Mouse (Mus musculus) hindbrain, embryonic 14.5 days (tissue): ENCODE data around the gene Pax9. TPM values are rescaled to one million over a fixed set of nuclear protein-coding genes. Genes with fewer than 3 reads are reported as not detected.

Source experiments
- ATAC-seq: fragments of 200-750 bp; cut with Nextera tagmentation; 2 replicates; pipeline ENCODE4 v1.8.0; 2017; ENCODE audit warnings: moderate number of reproducible peaks, mild to moderate bottlenecking, moderate TSS enrichment, moderate library complexity; ENCODE audit not compliant: low FRiP score
- DNase-seq: peaks from one replicate; pipeline ENCODE4 v3.0.0-alpha.2; 2015; ENCODE audit warnings: low spot score
- H3K27ac ChIP-seq: fragments of 300-500 bp; sonication (generic); 2 replicates; pipeline ENCODE4 v1.5.1; 2014; ENCODE audit warnings: mild to moderate bottlenecking, moderate library complexity
- H3K27me3 ChIP-seq: fragments of 300-500 bp; sonication (generic); 2 replicates; pipeline ENCODE4 v1.6.1; 2014; ENCODE audit warnings: mild to moderate bottlenecking, low read length, mixed read lengths; ENCODE audit not compliant: control insufficient read depth, insufficient read depth
- H3K36me3 ChIP-seq: fragments of 300-500 bp; sonication (generic); replicated peaks from 2 replicates; pipeline ENCODE4 v1.6.1; 2014; ENCODE audit not compliant: control insufficient read depth, insufficient read depth
- H3K4me1 ChIP-seq: fragments of 300-500 bp; sonication (generic); replicated peaks from 2 replicates; pipeline ENCODE4 v1.6.1; 2014; ENCODE audit warnings: antibody characterized with exemption, low read length, mixed read lengths; ENCODE audit not compliant: control insufficient read depth, insufficient read depth
- H3K4me2 ChIP-seq: fragments of 300-500 bp; sonication (generic); replicated peaks from 2 replicates; pipeline ENCODE4 v1.6.1; 2014; ENCODE audit warnings: mild to moderate bottlenecking, moderate library complexity
- H3K4me3 ChIP-seq: fragments of 300-500 bp; sonication (generic); replicated peaks from 2 replicates; pipeline ENCODE4 v1.5.1; 2014; ENCODE audit warnings: mild to moderate bottlenecking, low read length
- H3K9ac ChIP-seq: fragments of 300-500 bp; sonication (generic); 2 replicates; pipeline ENCODE4 v1.6.1; 2014
- H3K9me3 ChIP-seq: fragments of 300-500 bp; sonication (generic); 2 replicates; pipeline ENCODE4 v1.6.1; 2016; ENCODE audit warnings: low read length; ENCODE audit not compliant: control insufficient read depth
- WGBS: fragments of 180-500 bp; shearing (Covaris S2); extraction: QIAGEN DNeasy Blood & Tissue Kit; methylation state at CpG from one replicate; pipeline ENCODE4 v1.1.7; 2014; 5-methylcytosine and 5-hydroxymethylcytosine counted together
- polyA plus RNA-seq: library from polyadenylated mRNA; unstranded; fragments of >200 nt; fragmentation: Nextera tagmentation; extraction: Ambion mirVana; gene quantifications from 2 replicates; pipeline ENCODE4 v1.2.1, GENCODE M21; 2014

Pax9 gene
- polyA plus RNA-seq, 1 experiment from 2014 or later: not detected

- Histone ChIP-seq H3K4me2 (peak overlapping the region; percentile 29), H3K36me3 (no peaks in the 10 kb centered on the region), H3K4me1 (no peaks in the 10 kb centered on the region), H3K4me3 (peak overlapping the region; percentile 13; the same call in 1 of the 2 replicates), H3K9ac (no peak overlapping the region), H3K27me3 (peaks cover 99% of the 10 kb centered on the region), H3K27ac (no peak overlapping the region), H3K9me3 (no peaks in the 10 kb centered on the region)
- DNase-seq (peak; percentile 53), ATAC-seq (peak; percentile 88)
- under 1% methylated on average over 41 of the region's 41 CpGs for WGBS
Observed at GRCm38 (mm10) chr12:56695358-56696173, 4.0 kb downstream of the Pax9 start.

- H3K4me2 ChIP-seq: peak overlapping the region; percentile 29
- WGBS: under 1% methylated on average over 57 of the region's 57 CpGs
- H3K27ac ChIP-seq: no peak overlapping the region
- H3K9ac ChIP-seq: no peak overlapping the region
- DNase-seq: no peak
- H3K36me3 ChIP-seq: no peaks in the 10 kb centered on the region
- H3K27me3 ChIP-seq: peaks cover 99% of the 10 kb centered on the region
- peak overlapping the region; percentile 13; the same call in 1 of the 2 replicates for H3K4me3 ChIP-seq
- no peaks in the 10 kb centered on the region for H3K9me3 ChIP-seq
- no peaks in the 10 kb centered on the region for H3K4me1 ChIP-seq
- ATAC-seq: no peak
Observed at GRCm38 (mm10) chr12:56696174-56697010, 4.8 kb downstream of the Pax9 start.

- DNase-seq (no peak), ATAC-seq (no peak)
- no peaks in the 10 kb centered on the region for H3K9me3 ChIP-seq
- WGBS: under 1% methylated on average over 36 of the region's 36 CpGs
- no peak overlapping the region for H3K4me3 ChIP-seq
- H3K4me2 ChIP-seq: peak overlapping the region; percentile 8; the same call in 1 of the 2 replicates
- no peaks in the 10 kb centered on the region for H3K36me3 ChIP-seq
- H3K27me3 ChIP-seq: peaks cover 98% of the 10 kb centered on the region
- H3K4me1 ChIP-seq: no peaks in the 10 kb centered on the region
- H3K9ac ChIP-seq: no peak overlapping the region
- H3K27ac ChIP-seq: no peak overlapping the region
Observed at GRCm38 (mm10) chr12:56697011-56697740, 5.6 kb downstream of the Pax9 start.

GRCm38 (mm10) chr12:56697785-56698184, 6.2 kb downstream of the Pax9 start:
- Histone ChIP-seq H3K27me3 (peaks cover 98% of the 10 kb centered on the region), H3K4me1 (no peaks in the 10 kb centered on the region), H3K9me3 (no peaks in the 10 kb centered on the region), H3K27ac (no peak overlapping the region), H3K36me3 (no peaks in the 10 kb centered on the region), H3K4me2 (no peak overlapping the region), H3K9ac (no peak overlapping the region), H3K4me3 (no peak overlapping the region)
- no peak for ATAC-seq
- DNase-seq: no peak
- 1% methylated on average over 12 of the region's 12 CpGs for WGBS

GRCm38 (mm10) chr12:56698191-56698980, 6.8 kb downstream of the Pax9 start:
- ATAC-seq: no peak
- H3K4me2 ChIP-seq: no peak overlapping the region
- no peak overlapping the region for H3K27ac ChIP-seq
- H3K36me3 ChIP-seq: no peaks in the 10 kb centered on the region
- 3% methylated on average over 8 of the region's 8 CpGs for WGBS
- DNase-seq: no peak
- no peaks in the 10 kb centered on the region for H3K4me1 ChIP-seq
- H3K4me3 ChIP-seq: no peak overlapping the region
- peaks cover 95% of the 10 kb centered on the region for H3K27me3 ChIP-seq
- H3K9ac ChIP-seq: no peak overlapping the region
- no peaks in the 10 kb centered on the region for H3K9me3 ChIP-seq

GRCm38 (mm10) chr12:56699351-56699750, 7.8 kb downstream of the Pax9 start:
- DNase-seq (no peak), ATAC-seq (no peak)
- Histone ChIP-seq H3K36me3 (no peaks in the 10 kb centered on the region), H3K9ac (no peak overlapping the region), H3K4me1 (no peaks in the 10 kb centered on the region), H3K4me2 (no peak overlapping the region), H3K4me3 (no peak overlapping the region), H3K9me3 (no peaks in the 10 kb centered on the region), H3K27me3 (peaks cover 93% of the 10 kb centered on the region), H3K27ac (no peak overlapping the region)
- WGBS: 6% methylated on average over 3 of the region's 3 CpGs

GRCm38 (mm10) chr12:56699915-56700900, 8.6 kb downstream of the Pax9 start:
- 2% methylated on average over 44 of the region's 44 CpGs for WGBS
- H3K27ac ChIP-seq: no peak overlapping the region
- H3K27me3 ChIP-seq: peaks cover 93% of the 10 kb centered on the region
- no peak overlapping the region for H3K4me2 ChIP-seq
- DNase-seq (no peak), ATAC-seq (peak; percentile 38; the same call in 1 of the 2 replicates)
- H3K4me3 ChIP-seq: no peak overlapping the region
- H3K9me3 ChIP-seq: no peaks in the 10 kb centered on the region
- no peak overlapping the region for H3K9ac ChIP-seq
- H3K36me3 ChIP-seq: no peaks in the 10 kb centered on the region
- H3K4me1 ChIP-seq: no peaks in the 10 kb centered on the region

- no peaks in the 10 kb centered on the region for H3K9me3 ChIP-seq
- no peak overlapping the region for H3K27ac ChIP-seq
- DNase-seq (no peak), ATAC-seq (no peak)
- 5% methylated on average over 6 of the region's 6 CpGs for WGBS
- no peaks in the 10 kb centered on the region for H3K36me3 ChIP-seq
- H3K27me3 ChIP-seq: peaks cover 93% of the 10 kb centered on the region
- H3K4me2 ChIP-seq: no peak overlapping the region
- H3K4me1 ChIP-seq: no peaks in the 10 kb centered on the region
- H3K4me3 ChIP-seq: no peak overlapping the region
- H3K9ac ChIP-seq: no peak overlapping the region
Observed at GRCm38 (mm10) chr12:56701004-56701403, 9.4 kb downstream of the Pax9 start.
